Mouse (Mus musculus): ENCODE measurements around the gene Nfatc2ip.

Nfatc2ip gene

GRCm38 (mm10) chr7:126355847-126356597 lies 40.5 kb downstream of the Nfatc2ip start:
- no peak for DNase-seq (ENCODE audit: low spot score in 2 of 2)

- no peak for DNase-seq (ENCODE audit: low spot score in 2 of 2)
Observed at GRCm38 (mm10) chr7:126354738-126355614, 41.6 kb downstream of the Nfatc2ip start.

GRCm38 (mm10) chr7:126353994-126354365 lies 42.6 kb downstream of the Nfatc2ip start:
- DNase-seq (ENCODE audit: low spot score in 2 of 2): no peak

- no peak for DNase-seq (ENCODE audit: low spot score in 2 of 2)
Observed at GRCm38 (mm10) chr7:126353251-126353993, 43.1 kb downstream of the Nfatc2ip start.

- DNase-seq (ENCODE audit: low spot score in 2 of 2): no peak
Observed at GRCm38 (mm10) chr7:126351419-126351951, 45.1 kb downstream of the Nfatc2ip start.

- no peak for DNase-seq (ENCODE audit: low spot score in 2 of 2)
Observed at GRCm38 (mm10) chr7:126350748-126351418, 45.7 kb downstream of the Nfatc2ip start.

GRCm38 (mm10) chr7:126348293-126348692 lies 48.2 kb downstream of the Nfatc2ip start:
- DNase-seq (ENCODE audit: low spot score in 2 of 2): no peak

GRCm38 (mm10) chr7:126347098-126347497 lies 49.4 kb downstream of the Nfatc2ip start:
- no peak for DNase-seq (ENCODE audit: low spot score in 2 of 2)

GRCm38 (mm10) chr7:126345969-126346368 lies 50.6 kb downstream of the Nfatc2ip start:
- no peak for DNase-seq (ENCODE audit: low spot score in 2 of 2)

GRCm38 (mm10) chr7:126345557-126345956 lies 51.0 kb downstream of the Nfatc2ip start:
- DNase-seq (ENCODE audit: low spot score in 2 of 2): no peak

GRCm38 (mm10) chr7:126340896-126341295 lies 55.6 kb downstream of the Nfatc2ip start:
- DNase-seq (ENCODE audit: low spot score in 2 of 2): no peak

- DNase-seq (ENCODE audit: low spot score in 2 of 2): no peak
Observed at GRCm38 (mm10) chr7:126340206-126340618, 56.3 kb downstream of the Nfatc2ip start.

GRCm38 (mm10) chr7:126339521-126339971 lies 57.0 kb downstream of the Nfatc2ip start:
- no peak for DNase-seq (ENCODE audit: low spot score in 2 of 2)

- no peak for DNase-seq (ENCODE audit: low spot score in 2 of 2)
Observed at GRCm38 (mm10) chr7:126338906-126339305, 57.6 kb downstream of the Nfatc2ip start.

GRCm38 (mm10) chr7:126335556-126335955 lies 61.0 kb downstream of the Nfatc2ip start:
- DNase-seq (ENCODE audit: low spot score in 2 of 2): no peak

Measured in frontal cortex, postnatal 10 days (tissue).